Mouse (Mus musculus) Muller cell, postnatal 12 days (primary cell): ENCODE measurements at regions not wholly inside any gene's neighbourhood (a gene's known extent, or its start where the extent isn't known, plus 50 kb on each side); places are given as distances from the start of the nearest gene placed in this dataset.
A peak's percentile ranks its signal among the peaks of the same experiment; 100 is the strongest.

Source experiments
- DNase-seq: peaks from one replicate; pipeline ENCODE4 v3.0.0-alpha.2; 2015; ENCODE audit errors: inconsistent ontology term

GRCm38 (mm10) chr1:78876156-78876555, 59.6 kb downstream of the Kcne4 start:
- DNase-seq, result no peak

GRCm38 (mm10) chr1:78879246-78879645, 62.7 kb downstream of the Kcne4 start:
- no peak for DNase-seq

GRCm38 (mm10) chr1:78882455-78882854, 65.9 kb downstream of the Kcne4 start:
- no peak for DNase-seq

GRCm38 (mm10) chr1:78889241-78889640, 72.7 kb downstream of the Kcne4 start:
- no peak for DNase-seq

GRCm38 (mm10) chr1:78891344-78891743, 74.8 kb downstream of the Kcne4 start:
- DNase-seq, result no peak

- DNase-seq, result no peak
These were observed 77.7 kb downstream of the Kcne4 start for GRCm38 (mm10) chr1:78894301-78894700.

GRCm38 (mm10) chr1:78895112-78895511, 78.6 kb downstream of the Kcne4 start:
- no peak for DNase-seq

GRCm38 (mm10) chr1:78907591-78907990, 91.0 kb downstream of the Kcne4 start:
- no peak for DNase-seq

- peak; percentile 48 for DNase-seq
These were observed 91.4 kb downstream of the Kcne4 start for GRCm38 (mm10) chr1:78907991-78908390.

GRCm38 (mm10) chr1:78913791-78914190, 97.2 kb downstream of the Kcne4 start:
- no peak for DNase-seq

- no peak for DNase-seq
These were observed 103.3 kb downstream of the Kcne4 start for GRCm38 (mm10) chr1:78919863-78920262.

GRCm38 (mm10) chr1:78929975-78930374, 113.4 kb downstream of the Kcne4 start:
- no peak for DNase-seq

- no peak for DNase-seq
These were observed 123.3 kb downstream of the Kcne4 start for GRCm38 (mm10) chr1:78939871-78940270.

GRCm38 (mm10) chr1:78945588-78945987, 129.0 kb downstream of the Kcne4 start:
- DNase-seq, result no peak

- no peak for DNase-seq
These were observed 163.5 kb downstream of the Kcne4 start for GRCm38 (mm10) chr1:78980051-78980450.
